Mouse (Mus musculus) adrenal gland, postnatal 4 days (tissue): Measurements from ENCODE around the gene C1s2. TPM values are rescaled to one million over a fixed set of nuclear protein-coding genes. Genes with fewer than 3 reads are reported as not detected.
"Not testable (repeated sequence)": the region's sequence is repeated elsewhere in the genome, so short reads cannot be mapped to it uniquely, and the experiment has no call there.

Experiments used
- DNase-seq, 2 experiments: peaks; one replicate each; pipeline ENCODE4 v3.0.0; 2021 to 2022; ENCODE audit warnings: low spot score in 2 of 2, mixed read lengths in 2 of 2
- total RNA-seq, 2 experiments: library from RNA; stranded (reverse); gene quantifications; 2 replicates each; pipeline ENCODE4 v1.2.3; 2021

The C1s2 gene
- total RNA-seq, 2 experiments from 2014 or later, result 1.7 to 2.5 TPM

DNA sequence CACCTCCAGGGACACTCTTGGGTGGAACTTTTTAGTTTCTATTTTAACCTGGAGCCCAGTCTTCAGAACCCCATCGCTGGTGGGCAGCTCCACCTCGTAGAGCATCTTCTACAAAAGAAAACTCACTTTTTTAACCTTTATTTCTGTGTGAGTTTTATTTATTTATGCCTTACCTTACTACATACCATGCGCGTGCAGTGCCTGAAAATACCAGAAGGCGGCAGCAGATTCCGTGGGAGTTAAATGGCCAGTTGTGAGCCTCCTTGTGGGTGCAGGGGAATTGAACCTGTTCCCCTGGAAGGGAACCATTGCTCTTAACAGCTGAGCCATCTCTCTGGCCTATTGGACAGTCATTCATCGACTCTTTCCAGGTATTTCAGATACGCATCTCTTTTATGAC lies 5.1 kb upstream of the C1s2 start:
- DNase-seq, result peak; percentile 25 to 54

DNA sequence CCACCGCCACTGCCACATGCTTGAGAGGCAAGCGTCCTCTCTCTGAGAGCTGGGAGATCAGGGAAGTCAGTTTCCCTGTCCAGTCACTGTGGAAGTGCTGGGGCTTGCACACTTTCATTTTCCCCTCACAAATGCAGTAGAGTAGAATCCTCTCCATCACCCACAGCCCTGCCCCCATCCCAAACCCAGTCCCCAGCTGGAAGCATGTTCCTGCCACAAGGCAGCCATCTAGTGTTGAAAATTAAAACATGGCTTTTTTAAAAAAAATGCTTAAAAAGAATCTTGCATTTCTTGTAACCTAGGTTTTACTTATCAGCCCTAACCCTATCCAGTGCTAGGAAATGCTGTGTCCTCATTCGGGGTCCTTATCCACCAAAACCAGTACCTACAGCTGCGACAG lies 4.2 kb upstream of the C1s2 start:
- DNase-seq, result no peak

DNA sequence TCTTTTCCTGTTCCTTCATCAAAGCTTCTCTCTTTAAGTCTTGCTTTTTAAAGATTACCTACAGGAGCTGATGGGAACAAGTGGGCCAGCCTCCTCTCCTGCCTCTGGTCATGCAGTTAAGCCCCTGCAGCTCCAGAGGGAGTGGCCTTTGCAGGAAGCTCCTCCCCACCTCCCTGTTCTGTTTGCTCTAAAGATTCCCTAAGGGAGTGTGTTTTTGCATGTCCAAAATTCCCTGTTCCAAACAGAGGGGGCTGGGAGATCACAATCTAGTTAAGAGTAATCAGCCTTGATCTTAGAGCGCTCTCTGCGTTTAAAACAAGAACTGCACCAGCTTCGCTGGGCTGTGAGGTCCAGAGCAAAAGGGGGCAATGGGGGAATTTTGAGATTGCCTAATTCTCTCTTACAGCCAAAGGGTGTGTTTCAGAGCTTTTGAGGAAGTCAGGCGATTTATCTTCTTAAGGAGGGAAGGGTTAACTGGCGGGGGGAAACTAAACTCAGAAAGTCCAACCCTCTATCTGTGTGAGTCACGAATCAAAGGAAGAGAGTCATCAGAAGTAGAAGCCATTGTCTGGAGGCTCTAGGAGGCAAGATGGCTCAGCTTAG lies 1.1 kb upstream of the C1s2 start:
- not testable (repeated sequence) for DNase-seq

DNA sequence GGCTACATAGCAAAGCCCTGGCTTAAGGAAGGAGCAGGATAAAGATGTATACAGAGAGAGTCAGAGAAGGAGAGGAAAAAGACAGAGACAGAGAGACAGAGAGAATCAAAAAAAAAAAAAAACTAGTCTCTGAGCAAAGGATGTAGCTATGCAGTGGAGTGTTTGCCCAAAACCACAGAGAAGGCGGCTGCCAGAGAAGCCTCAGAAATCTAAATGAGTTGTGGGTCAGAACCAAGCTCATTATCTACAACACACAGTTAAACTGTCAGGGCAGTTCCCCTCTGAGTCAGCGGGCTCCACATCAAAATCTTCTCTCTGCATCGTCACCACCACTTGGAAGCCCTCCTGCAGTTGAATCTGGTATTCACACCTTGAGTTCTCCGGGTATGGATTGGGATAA lies 5.1 kb downstream of the C1s2 start:
- no peak for DNase-seq

DNA sequence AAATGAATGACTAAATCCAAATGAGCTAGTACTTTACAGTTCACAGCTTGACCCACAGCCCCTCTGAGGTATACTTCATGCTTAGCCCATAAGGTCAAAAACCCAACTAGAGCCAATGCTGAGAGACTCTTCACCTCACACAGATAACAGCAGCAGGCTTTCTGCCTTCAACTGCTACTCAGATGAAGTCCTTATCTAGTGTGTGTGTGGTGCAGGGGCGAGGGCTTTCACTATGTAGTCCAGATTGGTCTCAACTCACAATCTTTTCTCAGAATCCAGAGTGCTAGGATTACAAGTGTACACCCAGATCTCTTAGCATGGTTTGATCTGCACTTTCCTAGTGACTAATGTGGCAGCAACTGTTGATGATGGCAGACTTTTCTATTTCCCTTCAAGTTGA lies 9.7 kb downstream of the C1s2 start:
- not testable (repeated sequence) for DNase-seq

DNA sequence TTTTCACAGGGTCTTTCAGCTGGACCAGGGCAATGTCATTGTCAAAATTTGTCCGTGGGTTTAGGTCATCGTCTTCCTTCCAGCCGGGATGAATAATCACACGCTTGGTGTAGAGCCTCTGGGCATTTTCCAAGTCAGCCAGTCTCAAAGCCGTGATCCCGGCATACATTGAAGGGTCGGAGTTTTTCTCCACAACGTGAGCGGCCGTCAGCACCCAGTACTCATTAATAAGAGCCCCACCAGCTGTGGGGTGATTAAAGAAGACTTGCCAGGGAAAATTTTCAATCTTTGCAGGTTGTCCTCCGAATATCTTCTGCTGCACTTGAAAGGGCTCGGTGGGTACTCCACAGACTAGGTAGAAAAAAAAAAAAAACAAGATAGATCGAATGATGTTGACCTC lies 10.3 kb downstream of the C1s2 start:
- no peak for DNase-seq

DNA sequence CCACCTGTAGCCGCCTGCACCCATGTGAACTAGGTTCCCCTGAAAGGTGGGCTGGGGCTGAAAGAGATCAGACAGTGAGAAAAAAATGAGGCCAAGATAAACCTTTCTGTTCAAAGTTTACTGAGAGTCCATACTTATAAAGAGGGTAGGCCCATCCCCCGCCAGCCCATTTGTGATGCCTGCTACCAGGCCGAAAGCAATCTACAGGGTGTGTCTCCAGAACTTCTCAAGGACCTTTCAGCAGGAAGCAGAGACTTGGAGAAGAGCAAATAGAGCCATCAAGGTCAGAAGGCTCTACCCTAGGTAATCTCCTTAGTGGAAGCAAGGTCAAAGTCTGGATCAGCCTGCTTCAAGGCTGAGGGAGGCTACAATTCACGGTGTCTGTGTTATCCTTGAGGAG lies 33.9 kb downstream of the C1s2 start:
- no peak for DNase-seq

DNA sequence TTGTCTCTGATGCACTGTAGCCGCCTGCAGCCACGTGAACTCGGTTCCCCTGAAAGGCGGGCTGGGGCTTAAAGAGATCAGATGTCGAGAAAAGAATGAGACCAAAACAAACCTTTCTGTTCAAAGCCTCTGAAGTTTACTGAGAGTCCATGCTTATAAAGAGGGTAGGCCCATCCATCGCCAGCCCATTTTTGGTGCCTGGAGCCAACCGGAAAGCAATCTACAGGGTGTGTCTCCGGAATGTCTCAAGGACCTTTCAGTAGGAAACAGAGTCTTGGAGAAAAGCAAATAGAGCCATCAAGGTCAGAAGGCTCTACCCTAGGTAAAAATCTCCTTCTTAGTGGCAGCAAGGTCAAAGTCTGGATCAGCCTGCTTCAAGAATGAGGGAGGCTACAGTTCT lies 42.8 kb downstream of the C1s2 start:
- DNase-seq, result no peak

DNA sequence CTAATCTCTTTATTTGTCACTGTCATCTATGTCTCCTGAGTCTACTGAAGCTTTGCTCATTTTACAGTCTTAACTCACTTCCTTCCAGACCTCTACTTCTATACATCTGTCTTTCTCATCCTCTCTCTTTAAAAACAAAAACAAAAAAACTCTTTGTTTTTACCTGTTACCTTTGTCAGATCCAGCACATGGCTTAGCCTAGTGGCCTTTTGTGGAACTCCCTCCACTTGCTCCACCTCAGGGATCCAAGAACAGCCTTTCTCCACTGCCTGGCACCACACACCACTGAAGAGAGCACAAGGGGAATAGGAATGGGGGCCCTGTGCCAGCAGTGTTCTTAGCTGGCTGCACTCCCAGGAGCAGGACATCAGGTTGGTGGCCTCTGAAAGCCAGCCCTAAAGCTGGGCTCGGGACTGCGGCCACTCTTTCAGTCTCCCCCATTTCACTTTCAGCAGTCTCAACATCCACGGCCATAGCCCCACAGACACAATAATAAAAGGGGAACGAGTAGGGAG lies 43.6 kb downstream of the C1s2 start:
- no peak for DNase-seq

DNA sequence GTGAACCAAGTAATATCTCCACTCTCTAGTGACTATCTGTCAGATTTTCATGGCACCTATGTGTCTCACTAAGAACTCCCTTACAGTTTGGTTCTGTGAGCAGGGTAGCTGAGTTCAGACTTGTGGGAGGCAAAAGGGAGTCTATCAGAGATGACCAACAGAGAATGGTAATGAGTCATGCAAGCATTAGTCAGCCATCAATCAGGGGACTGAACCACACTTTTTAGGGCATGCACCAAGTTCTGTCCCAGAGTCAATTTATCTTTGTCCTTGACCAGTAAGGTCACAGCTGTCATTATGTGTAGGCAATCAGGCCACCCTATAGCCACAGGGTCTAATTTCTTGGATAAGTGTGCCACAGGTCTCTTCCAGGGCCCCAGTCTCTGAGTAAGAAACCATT lies 47.1 kb downstream of the C1s2 start:
- DNase-seq, result no peak

DNA sequence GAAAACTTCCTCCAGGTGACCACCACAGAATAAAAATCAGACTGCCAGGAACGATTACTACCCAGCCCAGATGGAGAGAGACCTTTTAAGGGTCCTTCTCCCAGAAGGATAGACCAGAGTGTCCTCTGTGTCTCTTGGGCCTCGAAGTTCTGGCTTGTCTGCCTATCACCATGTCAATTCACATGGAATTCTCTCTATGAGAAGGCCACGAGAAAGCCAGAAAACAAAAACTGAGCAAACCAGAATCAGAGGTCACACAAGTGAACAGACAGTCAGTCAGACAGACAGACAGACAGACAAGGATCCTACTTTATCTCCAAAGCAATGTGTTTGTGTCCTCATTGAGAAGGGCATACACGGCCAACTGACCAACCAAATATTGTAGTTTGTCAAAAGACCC lies 49.6 kb downstream of the C1s2 start:
- no peak for DNase-seq

DNA sequence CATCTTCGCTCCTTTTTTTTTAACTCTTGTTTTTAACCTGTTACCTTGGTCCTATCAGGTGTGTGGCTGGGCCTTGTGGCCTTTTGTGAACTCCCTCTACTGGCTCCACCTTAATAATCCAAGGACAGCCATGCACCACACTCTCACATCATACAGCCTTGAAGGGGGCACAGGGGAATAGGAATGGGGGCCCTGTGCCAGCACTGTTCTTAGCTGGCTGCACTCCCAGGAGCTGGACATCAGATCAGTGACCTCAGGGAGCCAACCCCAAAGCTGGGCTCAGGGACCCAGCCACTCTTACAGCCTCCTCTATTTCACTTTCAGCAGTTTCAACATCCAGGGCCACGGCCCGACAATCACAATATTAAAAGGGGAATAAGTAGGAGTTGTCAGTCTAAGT lies 50.1 kb downstream of the C1s2 start:
- DNase-seq, result peak; percentile 38 to 55

DNA sequence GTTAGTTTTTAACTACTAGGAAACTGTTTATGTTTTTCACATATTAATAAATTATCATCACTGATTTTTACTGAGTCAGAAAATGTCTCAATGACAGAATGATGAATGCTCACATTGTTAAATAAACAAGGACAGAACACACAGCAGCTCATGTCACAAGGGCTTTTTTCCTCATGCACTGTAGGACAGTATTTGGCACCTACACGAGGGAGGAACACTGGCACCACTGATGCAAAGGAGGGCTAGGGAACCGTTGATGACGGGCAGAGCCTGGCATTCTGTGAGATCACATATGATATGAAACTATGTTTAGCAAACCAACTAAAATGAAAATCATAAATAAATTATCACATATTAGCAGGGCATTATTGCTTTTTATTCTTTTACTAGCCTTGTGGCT lies 51.0 kb downstream of the C1s2 start:
- DNase-seq, result no peak

DNA sequence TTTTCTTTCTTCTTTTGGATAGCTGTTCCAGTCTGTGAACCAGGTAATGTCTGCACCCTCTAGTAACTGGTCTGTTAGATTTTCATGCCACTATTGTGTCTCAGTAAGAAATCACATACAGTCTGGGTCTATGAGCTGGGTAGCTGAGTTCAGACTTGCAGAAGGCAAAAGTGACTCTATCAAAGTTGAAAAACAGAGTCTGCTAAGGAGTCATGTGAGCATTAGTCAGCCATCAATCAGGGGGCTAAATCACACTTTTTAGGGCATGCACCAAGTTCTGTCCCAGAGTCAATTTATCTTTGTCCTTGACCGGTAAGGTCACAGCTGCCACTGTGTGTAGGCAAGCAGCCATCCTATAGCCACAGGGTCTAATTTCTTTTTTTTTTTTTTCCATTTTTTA lies 53.7 kb downstream of the C1s2 start:
- DNase-seq, result no peak

DNA sequence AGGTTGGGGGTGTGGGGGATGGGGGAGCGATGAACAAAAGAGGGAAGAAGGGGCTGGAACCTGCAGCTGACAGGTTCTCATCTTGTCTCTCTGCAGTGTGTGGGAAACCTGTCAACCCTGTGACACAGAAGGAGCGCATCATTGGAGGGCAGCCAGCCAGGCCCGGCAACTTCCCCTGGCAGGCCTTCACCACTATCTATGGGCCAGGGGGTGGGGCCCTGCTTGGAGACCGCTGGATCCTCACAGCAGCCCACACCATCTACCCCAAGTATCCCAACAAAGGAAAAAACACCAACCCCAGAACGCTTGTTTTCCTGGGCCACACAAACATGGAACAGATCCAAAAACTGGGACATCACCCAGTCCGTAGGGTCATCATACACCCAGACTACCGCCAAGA lies 55.7 kb downstream of the C1s2 start:
- DNase-seq, result not testable (repeated sequence)

DNA sequence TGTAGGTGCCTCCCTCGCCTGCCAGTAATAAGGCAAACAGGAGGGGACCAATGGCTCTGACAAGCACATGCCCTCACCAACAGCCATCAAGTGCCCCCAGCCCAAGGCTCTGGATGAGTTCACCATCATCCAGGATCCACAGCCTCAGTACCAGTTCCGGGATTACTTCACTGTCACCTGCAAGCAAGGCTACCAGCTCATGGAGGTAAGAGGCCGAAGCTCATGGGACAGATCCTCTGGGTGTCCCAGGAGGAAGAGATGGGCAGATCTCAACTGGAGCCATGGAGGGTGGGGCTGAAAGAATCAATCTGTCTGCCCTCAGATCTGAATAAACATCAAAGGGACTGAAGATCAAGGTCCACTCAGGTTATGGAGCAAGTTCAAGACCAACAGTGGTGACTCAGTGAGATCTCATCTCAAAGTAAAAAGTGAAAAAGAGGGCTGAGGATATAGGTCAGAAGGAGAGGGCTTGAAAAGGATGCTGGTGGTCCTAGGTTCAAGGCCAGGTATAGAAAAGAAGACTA lies 60.7 kb downstream of the C1s2 start:
- not testable (repeated sequence) for DNase-seq

Other genes with a start within 250 kb of the C1s2 start
- gene Pex5, start 221.0 kb downstream of the C1s2 start, total RNA-seq, result 10 to 100 TPM; 82.1 to 88.3 TPM
- gene Clstn3, start 171.3 kb downstream of the C1s2 start, total RNA-seq, result 10 to 100 TPM; 33.9 to 35.3 TPM
- 10 to 100 TPM; 13.2 to 19.9 TPM for gene C1rl, start 143.0 kb downstream of the C1s2 start, total RNA-seq
- 10 to 100 TPM; 36.8 to 48.1 TPM for gene C1ra, start 123.7 kb downstream of the C1s2 start, total RNA-seq
- 10 to 100 TPM; 48.1 to 66.6 TPM for gene C1s1, start 93.7 kb downstream of the C1s2 start, total RNA-seq
- gene C1rb, start 65.8 kb downstream of the C1s2 start, total RNA-seq, result 1 to 10 TPM; 3.6 to 5.6 TPM
- gene Lpcat3, start 26.9 kb upstream of the C1s2 start, total RNA-seq, result 100 to 1,000 TPM in 1 of 2 experiments, 10 to 100 TPM in 1; 99.6 to 105 TPM
- 100 to 1,000 TPM in 1 of 2 experiments, 10 to 100 TPM in 1; 99.3 to 101 TPM for gene Emg1, start 76.1 kb upstream of the C1s2 start, total RNA-seq
- 100 to 1,000 TPM; 400 to 439 TPM for gene Phb2, start 76.3 kb upstream of the C1s2 start, total RNA-seq
- gene Ptpn6, start 102.6 kb upstream of the C1s2 start, total RNA-seq, result 1 to 10 TPM; 8.3 to 8.4 TPM
- gene Grcc10, start 105.3 kb upstream of the C1s2 start, total RNA-seq, result 100 to 1,000 TPM; 313 TPM
- 1 to 10 TPM in 1 of 2 experiments, not detected in 1; 2.2 TPM for gene Gm45234, start 119.9 kb upstream of the C1s2 start, total RNA-seq
- 100 to 1,000 TPM in 1 of 2 experiments, 10 to 100 TPM in 1; 99.7 to 111 TPM for gene Atn1, start 120.4 kb upstream of the C1s2 start, total RNA-seq
- gene Eno2, start 133.6 kb upstream of the C1s2 start, total RNA-seq, result 10 to 100 TPM; 17.9 to 28.3 TPM
- not detected for gene Lrrc23, start 143.6 kb upstream of the C1s2 start, total RNA-seq
- gene Spsb2, start 172.6 kb upstream of the C1s2 start, total RNA-seq, result 10 to 100 TPM; 18.7 to 19.2 TPM
- 100 to 1,000 TPM; 422 to 439 TPM for gene Tpi1, start 178.2 kb upstream of the C1s2 start, total RNA-seq
- gene Usp5, start 193.4 kb upstream of the C1s2 start, total RNA-seq, result 100 to 1,000 TPM; 141 to 148 TPM
- gene Cdca3, start 193.5 kb upstream of the C1s2 start, total RNA-seq, result 10 to 100 TPM; 50.6 to 58.6 TPM
- gene Gnb3, start 204.2 kb upstream of the C1s2 start, total RNA-seq, result 10 to 100 TPM; 13.9 to 16.3 TPM
- gene P3h3, start 221.7 kb upstream of the C1s2 start, total RNA-seq, result 10 to 100 TPM; 47.3 to 52.2 TPM
- gene Gpr162, start 227.9 kb upstream of the C1s2 start, total RNA-seq, result 1 to 10 TPM; 5.1 to 5.6 TPM